Mouse (Mus musculus) lung, adult 18-20 months (tissue): ENCODE data around the gene Gm20517.

Source experiments
- DNase-seq, 2 experiments: peaks; one replicate each; pipeline ENCODE4 v3.0.0; 2022; ENCODE audit warnings: mixed read lengths in 2 of 2

The Gm20517 gene

GRCm38 (mm10) chr17:47610849-47611660 lies at the start of gene Gm20517, which contains the start of the genes Bysl and Med20:
Gene Gm20517, plus strand, starts transcription at chr17:47611589.
Gene Bysl, minus strand, starts transcription at chr17:47611492.
Gene Med20, plus strand, starts transcription at chr17:47611582.
- peak; percentile 95 to 96 for DNase-seq

GRCm38 (mm10) chr17:47562875-47563274 lies 48.5 kb upstream of the Gm20517 start:
- DNase-seq = no peak

GRCm38 (mm10) chr17:47564612-47565011 lies 46.8 kb upstream of the Gm20517 start:
- no peak for DNase-seq

- DNase-seq = no peak
Observed at GRCm38 (mm10) chr17:47566133-47566532, 45.3 kb upstream of the Gm20517 start.

GRCm38 (mm10) chr17:47567271-47567670 lies 44.1 kb upstream of the Gm20517 start:
- peak in 1 of 2 experiments; percentile 23 for DNase-seq

GRCm38 (mm10) chr17:47568389-47568788 lies 43.0 kb upstream of the Gm20517 start:
- no peak for DNase-seq

GRCm38 (mm10) chr17:47568951-47569527 lies 42.4 kb upstream of the Gm20517 start:
- no peak for DNase-seq

GRCm38 (mm10) chr17:47571621-47572020 lies 39.8 kb upstream of the Gm20517 start:
- no peak for DNase-seq

- no peak for DNase-seq
Observed at GRCm38 (mm10) chr17:47572436-47572835, 39.0 kb upstream of the Gm20517 start.

GRCm38 (mm10) chr17:47574028-47574427 lies 37.4 kb upstream of the Gm20517 start:
- peak; percentile 73 to 79 for DNase-seq

- no peak for DNase-seq
Observed at GRCm38 (mm10) chr17:47574830-47575229, 36.6 kb upstream of the Gm20517 start.

GRCm38 (mm10) chr17:47578655-47579054 lies 32.7 kb upstream of the Gm20517 start:
- no peak for DNase-seq

- DNase-seq = no peak
Observed at GRCm38 (mm10) chr17:47580962-47581361, 30.4 kb upstream of the Gm20517 start.

- no peak for DNase-seq
Observed at GRCm38 (mm10) chr17:47588517-47588916, 22.9 kb upstream of the Gm20517 start.

GRCm38 (mm10) chr17:47591073-47591472 lies 20.3 kb upstream of the Gm20517 start:
- no peak for DNase-seq

- peak; percentile 93 to 95 for DNase-seq
Observed at GRCm38 (mm10) chr17:47593215-47593853, 18.1 kb upstream of the Gm20517 start.

- DNase-seq = no peak
Observed at GRCm38 (mm10) chr17:47593854-47594182, 17.6 kb upstream of the Gm20517 start.

GRCm38 (mm10) chr17:47594183-47594968 lies 17.0 kb upstream of the Gm20517 start:
- DNase-seq = peak; percentile 54 to 56

GRCm38 (mm10) chr17:47594969-47595247 lies 16.5 kb upstream of the Gm20517 start:
- DNase-seq = no peak

GRCm38 (mm10) chr17:47595248-47596161 lies 15.9 kb upstream of the Gm20517 start:
- DNase-seq = peak; percentile 72 to 77

GRCm38 (mm10) chr17:47596162-47596838 lies 15.1 kb upstream of the Gm20517 start:
- DNase-seq = no peak

- DNase-seq = no peak
Observed at GRCm38 (mm10) chr17:47596839-47597164, 14.6 kb upstream of the Gm20517 start.
